Mouse (Mus musculus): ENCODE results near the gene Sgms1. TPM values are rescaled to one million over a fixed set of nuclear protein-coding genes. Genes with fewer than 3 reads are reported as not detected.

Gene Sgms1
- polyA plus RNA-seq, 1 experiment from 2014 or later, result 17.4 TPM

GRCm38 (mm10) chr19:32342436-32342835, 47.1 kb downstream of the Sgms1 start:
- no peaks in the 10 kb centered on the region for H3K27me3 ChIP-seq (ENCODE audit: control insufficient read depth, insufficient read depth, low read length)
- H3K9ac ChIP-seq (ENCODE audit: low read depth, low read length), result no peak overlapping the region
- peaks cover 2% of the 10 kb centered on the region; the same call in 1 of the 2 replicates for H3K4me1 ChIP-seq (replicated peaks; ENCODE audit: control insufficient read depth, insufficient read depth, low read length)
- no peak overlapping the region for H3K4me2 ChIP-seq (replicated peaks; ENCODE audit: low read depth, low read length)
- WGBS, result 75% methylated on average over 5 of the region's 5 CpGs
- no peaks in the 10 kb centered on the region for H3K9me3 ChIP-seq (ENCODE audit: control insufficient read depth, low read length)
- DNase-seq (ENCODE audit: low spot score), result no peak
- H3K27ac ChIP-seq (ENCODE audit: low read depth, low read length), result no peak overlapping the region
- H3K4me3 ChIP-seq (ENCODE audit: low read depth, low read length), result no peak overlapping the region
- ATAC-seq (ENCODE audit: low FRiP score), result no peak
- no peaks in the 10 kb centered on the region for H3K36me3 ChIP-seq (ENCODE audit: control insufficient read depth, insufficient read depth, low read length)

GRCm38 (mm10) chr19:32341091-32341490, 48.4 kb downstream of the Sgms1 start:
- peaks cover 2% of the 10 kb centered on the region; the same call in 1 of the 2 replicates for H3K4me1 ChIP-seq (replicated peaks; ENCODE audit: control insufficient read depth, insufficient read depth, low read length)
- H3K36me3 ChIP-seq (ENCODE audit: control insufficient read depth, insufficient read depth, low read length), result no peaks in the 10 kb centered on the region
- WGBS, result 64% methylated on average over 2 of the region's 2 CpGs
- H3K4me2 ChIP-seq (replicated peaks; ENCODE audit: low read depth, low read length), result no peak overlapping the region
- ATAC-seq (ENCODE audit: low FRiP score) (no peak), DNase-seq (ENCODE audit: low spot score) (no peak)
- no peak overlapping the region for H3K4me3 ChIP-seq (ENCODE audit: low read depth, low read length)
- no peaks in the 10 kb centered on the region for H3K9me3 ChIP-seq (ENCODE audit: control insufficient read depth, low read length)
- H3K27me3 ChIP-seq (ENCODE audit: control insufficient read depth, insufficient read depth, low read length), result no peaks in the 10 kb centered on the region
- H3K9ac ChIP-seq (ENCODE audit: low read depth, low read length), result no peak overlapping the region
- H3K27ac ChIP-seq (ENCODE audit: low read depth, low read length), result no peak overlapping the region

- Histone ChIP-seq H3K4me3 (ENCODE audit: low read depth, low read length) (no peak overlapping the region), H3K9me3 (ENCODE audit: control insufficient read depth, low read length) (no peaks in the 10 kb centered on the region), H3K9ac (ENCODE audit: low read depth, low read length) (no peak overlapping the region), H3K27me3 (ENCODE audit: control insufficient read depth, insufficient read depth, low read length) (no peaks in the 10 kb centered on the region), H3K36me3 (ENCODE audit: control insufficient read depth, insufficient read depth, low read length) (no peaks in the 10 kb centered on the region), H3K4me1 (replicated peaks; ENCODE audit: control insufficient read depth, insufficient read depth, low read length) (peaks cover 2% of the 10 kb centered on the region; the same call in 1 of the 2 replicates), H3K4me2 (replicated peaks; ENCODE audit: low read depth, low read length) (no peak overlapping the region), H3K27ac (ENCODE audit: low read depth, low read length) (no peak overlapping the region)
- no peak for ATAC-seq (ENCODE audit: low FRiP score)
- 92% methylated on average over 5 of the region's 5 CpGs for WGBS
- no peak for DNase-seq (ENCODE audit: low spot score)
Observed at GRCm38 (mm10) chr19:32340168-32340567, 49.3 kb downstream of the Sgms1 start.

GRCm38 (mm10) chr19:32337708-32338107, 51.8 kb downstream of the Sgms1 start:
- ATAC-seq (ENCODE audit: low FRiP score) (no peak), DNase-seq (ENCODE audit: low spot score) (no peak)
- H3K9ac ChIP-seq (ENCODE audit: low read depth, low read length), result no peak overlapping the region
- no peaks in the 10 kb centered on the region for H3K27me3 ChIP-seq (ENCODE audit: control insufficient read depth, insufficient read depth, low read length)
- no peaks in the 10 kb centered on the region for H3K4me1 ChIP-seq (replicated peaks; ENCODE audit: control insufficient read depth, insufficient read depth, low read length)
- H3K4me2 ChIP-seq (replicated peaks; ENCODE audit: low read depth, low read length), result no peak overlapping the region
- H3K36me3 ChIP-seq (ENCODE audit: control insufficient read depth, insufficient read depth, low read length), result no peaks in the 10 kb centered on the region
- no peak overlapping the region for H3K27ac ChIP-seq (ENCODE audit: low read depth, low read length)
- no peaks in the 10 kb centered on the region for H3K9me3 ChIP-seq (ENCODE audit: control insufficient read depth, low read length)
- WGBS, result 53% methylated on average over 6 of the region's 6 CpGs
- no peak overlapping the region for H3K4me3 ChIP-seq (ENCODE audit: low read depth, low read length)

GRCm38 (mm10) chr19:32334751-32335150, 54.8 kb downstream of the Sgms1 start:
- H3K9me3 ChIP-seq (ENCODE audit: control insufficient read depth, low read length), result no peaks in the 10 kb centered on the region
- no peaks in the 10 kb centered on the region for H3K27me3 ChIP-seq (ENCODE audit: control insufficient read depth, insufficient read depth, low read length)
- ATAC-seq (ENCODE audit: low FRiP score), result no peak
- DNase-seq (ENCODE audit: low spot score), result no peak
- no peaks in the 10 kb centered on the region for H3K4me1 ChIP-seq (replicated peaks; ENCODE audit: control insufficient read depth, insufficient read depth, low read length)
- H3K36me3 ChIP-seq (ENCODE audit: control insufficient read depth, insufficient read depth, low read length), result no peaks in the 10 kb centered on the region
- H3K4me2 ChIP-seq (replicated peaks; ENCODE audit: low read depth, low read length), result no peak overlapping the region
- no peak overlapping the region for H3K27ac ChIP-seq (ENCODE audit: low read depth, low read length)
- no peak overlapping the region for H3K9ac ChIP-seq (ENCODE audit: low read depth, low read length)
- H3K4me3 ChIP-seq (ENCODE audit: low read depth, low read length), result no peak overlapping the region
- WGBS, result 89% methylated on average over 2 of the region's 2 CpGs

GRCm38 (mm10) chr19:32333544-32333943, 56.0 kb downstream of the Sgms1 start:
- DNase-seq (ENCODE audit: low spot score) (no peak), ATAC-seq (ENCODE audit: low FRiP score) (no peak)
- Histone ChIP-seq H3K9ac (ENCODE audit: low read depth, low read length) (no peak overlapping the region), H3K4me3 (ENCODE audit: low read depth, low read length) (no peak overlapping the region), H3K4me2 (replicated peaks; ENCODE audit: low read depth, low read length) (no peak overlapping the region), H3K27me3 (ENCODE audit: control insufficient read depth, insufficient read depth, low read length) (no peaks in the 10 kb centered on the region), H3K4me1 (replicated peaks; ENCODE audit: control insufficient read depth, insufficient read depth, low read length) (no peaks in the 10 kb centered on the region), H3K9me3 (ENCODE audit: control insufficient read depth, low read length) (no peaks in the 10 kb centered on the region), H3K27ac (ENCODE audit: low read depth, low read length) (no peak overlapping the region), H3K36me3 (ENCODE audit: control insufficient read depth, insufficient read depth, low read length) (no peaks in the 10 kb centered on the region)
- 87% methylated on average over 4 of the region's 4 CpGs for WGBS

- H3K4me1 ChIP-seq (replicated peaks; ENCODE audit: control insufficient read depth, insufficient read depth, low read length), result no peaks in the 10 kb centered on the region
- H3K9ac ChIP-seq (ENCODE audit: low read depth, low read length), result no peak overlapping the region
- no peaks in the 10 kb centered on the region for H3K27me3 ChIP-seq (ENCODE audit: control insufficient read depth, insufficient read depth, low read length)
- H3K4me3 ChIP-seq (ENCODE audit: low read depth, low read length), result no peak overlapping the region
- no peaks in the 10 kb centered on the region for H3K9me3 ChIP-seq (ENCODE audit: control insufficient read depth, low read length)
- no peak for DNase-seq (ENCODE audit: low spot score)
- no peak overlapping the region for H3K4me2 ChIP-seq (replicated peaks; ENCODE audit: low read depth, low read length)
- ATAC-seq (ENCODE audit: low FRiP score), result no peak
- no peaks in the 10 kb centered on the region for H3K36me3 ChIP-seq (ENCODE audit: control insufficient read depth, insufficient read depth, low read length)
- 95% methylated on average over 17 of the region's 17 CpGs for WGBS
- H3K27ac ChIP-seq (ENCODE audit: low read depth, low read length), result no peak overlapping the region
Observed at GRCm38 (mm10) chr19:32332779-32333460, 56.6 kb downstream of the Sgms1 start.

GRCm38 (mm10) chr19:32330231-32330630, 59.3 kb downstream of the Sgms1 start:
- DNase-seq (ENCODE audit: low spot score) (no peak), ATAC-seq (ENCODE audit: low FRiP score) (no peak)
- Histone ChIP-seq H3K9ac (ENCODE audit: low read depth, low read length) (no peak overlapping the region), H3K4me3 (ENCODE audit: low read depth, low read length) (no peak overlapping the region), H3K27me3 (ENCODE audit: control insufficient read depth, insufficient read depth, low read length) (no peaks in the 10 kb centered on the region), H3K4me2 (replicated peaks; ENCODE audit: low read depth, low read length) (no peak overlapping the region), H3K27ac (ENCODE audit: low read depth, low read length) (no peak overlapping the region), H3K4me1 (replicated peaks; ENCODE audit: control insufficient read depth, insufficient read depth, low read length) (no peaks in the 10 kb centered on the region), H3K36me3 (ENCODE audit: control insufficient read depth, insufficient read depth, low read length) (no peaks in the 10 kb centered on the region), H3K9me3 (ENCODE audit: control insufficient read depth, low read length) (no peaks in the 10 kb centered on the region)
- 83% methylated on average over 3 of the region's 3 CpGs for WGBS

GRCm38 (mm10) chr19:32329511-32329910, 60.0 kb downstream of the Sgms1 start:
- no peak for DNase-seq (ENCODE audit: low spot score)
- WGBS, result 89% methylated on average over 5 of the region's 5 CpGs

More at GRCm38 (mm10) chr19:32329511-32329910, 60.0 kb downstream of the Sgms1 start:
- H3K4me3 ChIP-seq (ENCODE audit: low read depth, low read length), result no peak overlapping the region
- H3K9ac ChIP-seq (ENCODE audit: low read depth, low read length), result no peak overlapping the region
- no peak overlapping the region for H3K27ac ChIP-seq (ENCODE audit: low read depth, low read length)
- no peaks in the 10 kb centered on the region for H3K9me3 ChIP-seq (ENCODE audit: control insufficient read depth, low read length)
- no peaks in the 10 kb centered on the region for H3K4me1 ChIP-seq (replicated peaks; ENCODE audit: control insufficient read depth, insufficient read depth, low read length)
- no peak for ATAC-seq (ENCODE audit: low FRiP score)
- H3K36me3 ChIP-seq (ENCODE audit: control insufficient read depth, insufficient read depth, low read length), result no peaks in the 10 kb centered on the region
- no peak overlapping the region for H3K4me2 ChIP-seq (replicated peaks; ENCODE audit: low read depth, low read length)
- no peaks in the 10 kb centered on the region for H3K27me3 ChIP-seq (ENCODE audit: control insufficient read depth, insufficient read depth, low read length)

Measured in hindbrain, embryonic 11.5 days (tissue).